Mouse (Mus musculus) ES-E14 (cell line): ENCODE measurements at regions not wholly inside any gene's neighbourhood (a gene's known extent, or its start where the extent isn't known, plus 50 kb on each side); places are given as distances from the start of the nearest gene placed in this dataset.

Experiments
- DNase-seq: peaks from one replicate; pipeline ENCODE4 v3.0.0-alpha.2; 2013; ENCODE audit warnings: low read depth, low spot score
- H3K27ac ChIP-seq: 2 replicates; pipeline ENCODE4 v1.5.1; 2012; ENCODE audit warnings: low read depth, mild to moderate bottlenecking, low read length, moderate library complexity, mixed read lengths; ENCODE audit not compliant: poor library complexity, insufficient read depth, severe bottlenecking
- H3K36me3 ChIP-seq: 2 replicates; pipeline ENCODE4 v1.6.1; 2012; ENCODE audit warnings: mild to moderate bottlenecking, low read length, moderate library complexity, mixed read lengths; ENCODE audit not compliant: control insufficient read depth, poor library complexity, insufficient read depth, severe bottlenecking
- H3K4me1 ChIP-seq, 2 experiments: fragments of 150-350 bp in 1 of 2; sonication (generic) in 1 of 2; 2 replicates each; pipeline ENCODE4 v1.6.1; 2012; ENCODE audit warnings: low read length in 2 of 2, mild to moderate bottlenecking in 1 of 2, mixed read lengths in 1 of 2; ENCODE audit not compliant: control insufficient read depth in 2 of 2, insufficient read depth in 2 of 2, poor library complexity in 1 of 2
- H3K4me3 ChIP-seq, 2 experiments: fragments of 150-350 bp in 1 of 2; sonication (generic) in 1 of 2; 2 replicates each; pipeline ENCODE4 v1.5.1; 2012; ENCODE audit warnings: low read length in 2 of 2, low read depth in 1 of 2, mild to moderate bottlenecking in 1 of 2, mixed read lengths in 1 of 2; ENCODE audit not compliant: insufficient read depth in 1 of 2, poor library complexity in 1 of 2, severe bottlenecking in 1 of 2
- H3K9ac ChIP-seq: 2 replicates; pipeline ENCODE4 v1.6.1; 2012; ENCODE audit warnings: low read depth, mild to moderate bottlenecking, low read length, mixed read lengths; ENCODE audit not compliant: poor library complexity, insufficient read depth, severe bottlenecking
- H3K9me3 ChIP-seq: fragments of 150-350 bp; sonication (generic); 2 replicates; pipeline ENCODE4 v1.6.1; 2012; ENCODE audit warnings: low read depth, mild to moderate bottlenecking, low read length; ENCODE audit not compliant: control insufficient read depth, insufficient read depth
- CHD2 ChIP-seq: IDR thresholded peaks from 2 replicates; pipeline ENCODE4 v1.6.1; 2014; ENCODE audit warnings: mild to moderate bottlenecking, low read depth, low read length, inconsistent platforms
- HCFC1 ChIP-seq: IDR thresholded peaks from 2 replicates; pipeline ENCODE4 v1.6.1; 2012; ENCODE audit warnings: low read length, inconsistent platforms, borderline replicate concordance; ENCODE audit not compliant: insufficient read depth
- MAFK ChIP-seq: IDR thresholded peaks from 2 replicates; pipeline ENCODE4 v1.6.1; 2014; ENCODE audit warnings: mild to moderate bottlenecking, low read depth, low read length, inconsistent platforms; ENCODE audit not compliant: insufficient read depth
- ZC3H11A ChIP-seq: IDR thresholded peaks from 2 replicates; pipeline ENCODE4 v1.6.1; 2012; ENCODE audit warnings: low read depth, mild to moderate bottlenecking, inconsistent platforms, low read length, borderline replicate concordance
- ZNF384 ChIP-seq: IDR thresholded peaks from 2 replicates; pipeline ENCODE4 v1.6.1; 2012; ENCODE audit warnings: low read depth, low read length, inconsistent platforms
- in situ Hi-C, 2 experiments: fragments of 600-800 bp; cut with MboI; formaldehyde crosslinking; loops; one replicate each; pipeline ENCODE4 v1.15.1; 2025; ENCODE audit warnings: low sequenced_read_pairs in 2 of 2, inconsistent platforms in 1 of 2; ENCODE audit not compliant: unreplicated experiment in 2 of 2

DNA sequence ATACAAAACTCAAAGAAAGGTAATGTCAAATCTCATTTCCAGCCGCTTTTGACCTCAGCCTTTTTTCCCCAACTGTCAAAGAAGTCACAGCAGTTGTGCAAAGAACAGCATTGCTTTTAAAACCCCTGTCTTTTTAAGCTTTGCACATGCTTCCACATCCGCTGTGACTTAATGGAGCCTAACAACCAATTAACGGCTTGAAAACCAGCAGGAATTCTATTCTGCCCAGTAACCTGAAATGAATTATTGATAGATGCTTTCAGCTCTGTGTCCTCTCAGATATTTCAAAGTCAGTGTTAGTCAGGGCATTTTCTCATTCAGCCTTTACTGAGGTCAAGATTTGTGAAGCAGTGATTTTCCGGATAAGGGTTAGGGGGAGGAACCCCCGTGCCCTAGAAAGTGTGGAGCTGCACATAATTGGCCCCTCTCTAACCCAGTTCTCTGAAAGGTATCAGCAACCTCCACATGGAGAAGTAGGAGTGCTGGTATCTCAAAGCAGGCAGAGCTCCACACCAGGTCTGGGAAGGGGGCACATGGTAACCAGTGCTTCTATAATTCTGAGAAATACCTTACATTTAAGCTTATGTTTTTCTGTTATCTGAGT is 254.8 kb upstream of the Tmc3 start:
- H3K4me3 ChIP-seq: no peak overlapping the region
- no peak for DNase-seq
- no peak overlapping the region for H3K9ac ChIP-seq
- H3K27ac ChIP-seq: no peak overlapping the region
- no peak for TF ChIP-seq MAFK
- TF ChIP-seq CHD2: no peak
- no peak for TF ChIP-seq ZC3H11A
- TF ChIP-seq ZNF384: no peak
- no peak for TF ChIP-seq HCFC1
- in situ Hi-C loops: no loop called here
- no peaks in the 10 kb centered on the region for H3K4me1 ChIP-seq
- 0 out of 2 replicates have a peak, but pooled peaks cover 3% of the 10 kb centered on the region for H3K9me3 ChIP-seq
- H3K36me3 ChIP-seq: no peaks in the 10 kb centered on the region

GRCm38 (mm10) chr7:83347103-83347754 is 237.5 kb upstream of the Tmc3 start:
- in situ Hi-C loops: no loop called here
- TF ChIP-seq ZC3H11A (no peak), HCFC1 (no peak), MAFK (no peak), ZNF384 (no peak), CHD2 (no peak)
- H3K27ac ChIP-seq: no peak overlapping the region

GRCm38 (mm10) chr7:83369191-83369590 is 215.5 kb upstream of the Tmc3 start:
- Histone ChIP-seq H3K4me3 (no peak overlapping the region), H3K9me3 (no peaks in the 10 kb centered on the region), H3K9ac (no peak overlapping the region), H3K4me1 (no peaks in the 10 kb centered on the region), H3K27ac (no peak overlapping the region), H3K36me3 (no peaks in the 10 kb centered on the region)
- in situ Hi-C loops: no loop called here
- TF ChIP-seq ZC3H11A: no peak
- TF ChIP-seq MAFK: no peak
- no peak for TF ChIP-seq CHD2
- TF ChIP-seq ZNF384: no peak
- no peak for TF ChIP-seq HCFC1
- DNase-seq: no peak

More at GRCm38 (mm10) chr7:83347103-83347754, 237.5 kb upstream of the Tmc3 start:
- Histone ChIP-seq H3K4me3 (no peak overlapping the region), H3K9ac (no peak overlapping the region), H3K4me1 (no peaks in the 10 kb centered on the region), H3K9me3 (no peaks in the 10 kb centered on the region), H3K36me3 (no peaks in the 10 kb centered on the region)
- no peak for DNase-seq

- H3K4me3 ChIP-seq: no peak overlapping the region
- in situ Hi-C loops: no loop called here
- H3K36me3 ChIP-seq: no peaks in the 10 kb centered on the region
- no peak overlapping the region for H3K27ac ChIP-seq
- H3K9me3 ChIP-seq: no peaks in the 10 kb centered on the region
- H3K9ac ChIP-seq: no peak overlapping the region
- no peak for TF ChIP-seq MAFK
- no peak for TF ChIP-seq ZNF384
- TF ChIP-seq HCFC1: no peak
- TF ChIP-seq CHD2: no peak
- no peak for TF ChIP-seq ZC3H11A
- no peaks in the 10 kb centered on the region for H3K4me1 ChIP-seq
- DNase-seq: no peak
These were observed 215.1 kb upstream of the Tmc3 start for GRCm38 (mm10) chr7:83369605-83370004.
